Mouse (Mus musculus) cerebellum, adult 2 months (tissue): ENCODE results near the gene Mylpf. TPM values are rescaled to one million over a fixed set of nuclear protein-coding genes. Genes with fewer than 3 reads are reported as not detected.

Experiments
- DNase-seq, 2 experiments: peaks; one replicate each; pipeline ENCODE4 v3.0.0; 2021
- H3K27ac ChIP-seq: fragments of 200-500 bp; 2 replicates; pipeline ENCODE4 v1.5.1; 2012; ENCODE audit warnings: low read length, control low read depth, inconsistent platforms; ENCODE audit not compliant: insufficient read depth
- H3K27me3 ChIP-seq: fragments of 200-500 bp; 2 replicates; pipeline ENCODE4 v1.6.1; 2012; ENCODE audit warnings: inconsistent platforms, mild to moderate bottlenecking, low read length, moderate library complexity; ENCODE audit not compliant: control insufficient read depth, insufficient read depth
- H3K4me1 ChIP-seq: fragments of 200-500 bp; 2 replicates; pipeline ENCODE4 v1.6.1; 2011; ENCODE audit warnings: low read length; ENCODE audit not compliant: control insufficient read depth, insufficient read depth
- H3K4me3 ChIP-seq: fragments of 200-500 bp; replicated peaks from 2 replicates; pipeline ENCODE3; 2011; ENCODE audit warnings: mild to moderate bottlenecking, low read depth, low read length, control low read depth; ENCODE audit not compliant: insufficient read depth
- CTCF ChIP-seq: fragments of 200-500 bp; IDR thresholded peaks from 2 replicates; pipeline ENCODE4 v1.5.1; 2011; ENCODE audit warnings: low read depth, mild to moderate bottlenecking, control low read depth, low read length, moderate library complexity, borderline replicate concordance; ENCODE audit not compliant: insufficient read depth
- POLR2A ChIP-seq: fragments of 200-500 bp; IDR thresholded peaks from 2 replicates; pipeline ENCODE4 v1.6.1; 2011; ENCODE audit warnings: low read length, control low read depth, borderline replicate concordance; ENCODE audit not compliant: insufficient read depth
- WGBS: fragments of 180-500 bp; shearing (Covaris S2); methylation state at CpG from one replicate; pipeline ENCODE4 v1.1.7; 2018; 5-methylcytosine and 5-hydroxymethylcytosine counted together
- polyA plus RNA-seq: library from polyadenylated mRNA; depleted of rRNA; stranded (reverse); fragments of >200 nt; gene quantifications from 2 replicates; pipeline ENCODE4 v1.2.3, GENCODE M21; 2012

The Mylpf gene
- polyA plus RNA-seq, 1 experiment = 3.0 TPM

DNA sequence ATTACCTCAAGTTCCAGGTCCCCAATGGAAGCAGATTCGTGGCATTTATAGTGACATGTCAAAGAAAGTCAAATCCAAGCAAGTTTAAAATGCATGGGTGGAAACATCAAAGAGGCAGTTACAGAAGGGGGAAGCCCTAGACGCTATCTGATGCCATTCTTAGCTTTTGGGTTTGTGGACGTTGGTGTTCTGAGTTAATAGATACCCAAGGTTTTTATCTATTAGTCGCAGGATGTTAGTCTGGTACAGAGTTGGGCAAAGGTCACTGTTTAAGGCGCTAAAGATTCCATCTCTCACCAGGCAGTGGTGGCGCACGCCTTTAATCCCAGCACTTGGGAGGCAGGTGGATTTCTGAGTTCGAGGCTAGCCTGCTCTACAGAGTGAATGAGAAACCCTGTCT lies 25.3 kb upstream of the Mylpf start:
- 81% methylated on average over 8 of the region's 8 CpGs for WGBS

DNA sequence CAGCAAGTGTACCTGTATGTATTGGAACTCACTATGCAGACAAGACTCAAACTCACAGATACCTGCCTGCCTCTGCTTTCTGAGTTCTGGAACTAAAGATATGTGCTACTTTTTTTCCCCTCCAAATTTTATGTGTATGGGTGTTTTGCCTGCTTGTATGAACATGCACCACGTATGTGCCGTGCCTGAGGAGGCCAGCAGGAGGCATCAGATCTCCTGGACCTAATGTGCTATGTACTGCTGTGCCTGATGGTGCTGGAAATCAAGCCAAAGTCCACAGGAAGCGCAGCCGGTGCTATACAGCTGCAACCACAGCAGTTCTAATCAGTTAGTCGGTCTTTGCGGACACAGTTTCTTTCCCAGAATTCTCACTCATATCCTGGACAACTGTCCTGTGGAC lies 24.9 kb upstream of the Mylpf start:
- TF ChIP-seq CTCF (no peak), POLR2A (no peak)
- no peak overlapping the region for H3K4me3 ChIP-seq
- H3K27me3 ChIP-seq = no peaks in the 10 kb centered on the region
- DNase-seq = no peak
- H3K27ac ChIP-seq = no peak overlapping the region
- 63% methylated on average over 6 of the region's 6 CpGs for WGBS
- no peaks in the 10 kb centered on the region for H3K4me1 ChIP-seq

More for the DNA sequence above, 25.3 kb upstream of the Mylpf start:
- Histone ChIP-seq H3K27me3 (no peaks in the 10 kb centered on the region), H3K4me3 (no peak overlapping the region), H3K4me1 (no peaks in the 10 kb centered on the region), H3K27ac (no peak overlapping the region)
- DNase-seq = no peak
- TF ChIP-seq POLR2A (no peak), CTCF (no peak)

DNA sequence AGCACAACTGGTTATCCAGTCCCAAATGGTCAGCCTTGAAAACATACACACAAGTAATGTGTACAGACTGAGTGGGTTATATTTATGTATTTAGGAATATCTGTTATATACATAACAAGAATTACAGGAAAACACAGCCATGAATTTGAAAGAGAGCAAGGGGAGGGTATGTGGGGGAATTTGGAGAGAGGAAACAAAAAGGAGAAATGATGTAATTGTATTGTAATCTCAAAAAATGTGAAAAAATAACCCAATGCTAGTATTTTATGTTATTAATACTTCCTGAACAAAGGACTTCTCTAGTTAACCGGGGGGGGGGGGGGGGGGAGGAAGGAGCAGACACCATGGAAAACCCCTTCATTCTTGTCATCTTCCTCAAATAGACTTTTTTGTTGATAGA lies 24.0 kb upstream of the Mylpf start:
- 42% methylated on average over 1 of the region's 1 CpGs for WGBS
- TF ChIP-seq POLR2A (no peak), CTCF (no peak)
- H3K4me3 ChIP-seq = no peak overlapping the region
- no peaks in the 10 kb centered on the region for H3K4me1 ChIP-seq
- no peak overlapping the region for H3K27ac ChIP-seq
- H3K27me3 ChIP-seq = no peaks in the 10 kb centered on the region
- no peak for DNase-seq

DNA sequence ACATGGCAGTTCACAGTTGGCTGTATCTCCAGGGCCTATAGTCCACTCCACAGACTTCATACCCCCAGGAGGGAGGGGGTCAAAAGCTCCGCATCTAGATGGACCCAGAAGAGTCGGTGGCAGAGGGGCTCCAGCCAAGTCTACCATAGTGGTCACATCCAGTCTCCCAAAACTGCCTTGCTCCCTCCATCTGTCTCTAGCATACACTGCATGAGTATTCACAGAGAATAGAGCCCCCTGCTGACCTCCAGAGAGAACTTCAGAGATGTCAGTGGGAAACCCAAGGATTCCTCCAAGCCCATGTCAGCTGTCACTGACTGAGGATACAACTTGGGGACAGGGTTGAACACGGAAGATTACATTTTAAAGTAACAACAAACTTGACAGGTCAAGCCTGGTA lies 23.1 kb upstream of the Mylpf start:
- TF ChIP-seq POLR2A (no peak), CTCF (no peak)
- Histone ChIP-seq H3K27ac (no peak overlapping the region), H3K4me3 (no peak overlapping the region), H3K27me3 (no peaks in the 10 kb centered on the region), H3K4me1 (no peaks in the 10 kb centered on the region)
- no peak for DNase-seq
- WGBS = 42% methylated on average over 3 of the region's 3 CpGs

DNA sequence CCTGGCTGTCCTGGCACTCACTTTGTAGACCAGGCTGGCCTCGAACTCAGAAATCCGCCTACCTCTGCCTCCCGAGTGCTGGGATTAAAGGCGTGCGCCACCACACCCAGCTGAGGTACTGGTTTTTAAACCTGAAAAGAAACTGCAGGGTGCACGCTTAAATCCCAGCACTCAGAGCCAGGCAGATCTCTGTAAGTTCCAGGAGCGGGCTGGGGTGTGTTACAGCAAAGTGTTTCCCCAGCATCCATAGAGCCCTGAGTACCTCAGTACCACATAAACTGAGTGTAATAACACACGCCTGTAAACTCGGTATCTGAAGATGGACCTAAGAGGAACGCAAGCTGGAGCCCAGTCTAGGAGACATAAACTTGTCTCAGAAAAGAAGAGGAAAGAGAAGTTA lies 21.3 kb upstream of the Mylpf start:
- TF ChIP-seq POLR2A = no peak
- TF ChIP-seq CTCF = no peak
- no peaks in the 10 kb centered on the region for H3K4me1 ChIP-seq
- H3K4me3 ChIP-seq = no peak overlapping the region
- H3K27me3 ChIP-seq = no peaks in the 10 kb centered on the region
- DNase-seq = no peak
- H3K27ac ChIP-seq = no peak overlapping the region
- 70% methylated on average over 10 of the region's 10 CpGs for WGBS

DNA sequence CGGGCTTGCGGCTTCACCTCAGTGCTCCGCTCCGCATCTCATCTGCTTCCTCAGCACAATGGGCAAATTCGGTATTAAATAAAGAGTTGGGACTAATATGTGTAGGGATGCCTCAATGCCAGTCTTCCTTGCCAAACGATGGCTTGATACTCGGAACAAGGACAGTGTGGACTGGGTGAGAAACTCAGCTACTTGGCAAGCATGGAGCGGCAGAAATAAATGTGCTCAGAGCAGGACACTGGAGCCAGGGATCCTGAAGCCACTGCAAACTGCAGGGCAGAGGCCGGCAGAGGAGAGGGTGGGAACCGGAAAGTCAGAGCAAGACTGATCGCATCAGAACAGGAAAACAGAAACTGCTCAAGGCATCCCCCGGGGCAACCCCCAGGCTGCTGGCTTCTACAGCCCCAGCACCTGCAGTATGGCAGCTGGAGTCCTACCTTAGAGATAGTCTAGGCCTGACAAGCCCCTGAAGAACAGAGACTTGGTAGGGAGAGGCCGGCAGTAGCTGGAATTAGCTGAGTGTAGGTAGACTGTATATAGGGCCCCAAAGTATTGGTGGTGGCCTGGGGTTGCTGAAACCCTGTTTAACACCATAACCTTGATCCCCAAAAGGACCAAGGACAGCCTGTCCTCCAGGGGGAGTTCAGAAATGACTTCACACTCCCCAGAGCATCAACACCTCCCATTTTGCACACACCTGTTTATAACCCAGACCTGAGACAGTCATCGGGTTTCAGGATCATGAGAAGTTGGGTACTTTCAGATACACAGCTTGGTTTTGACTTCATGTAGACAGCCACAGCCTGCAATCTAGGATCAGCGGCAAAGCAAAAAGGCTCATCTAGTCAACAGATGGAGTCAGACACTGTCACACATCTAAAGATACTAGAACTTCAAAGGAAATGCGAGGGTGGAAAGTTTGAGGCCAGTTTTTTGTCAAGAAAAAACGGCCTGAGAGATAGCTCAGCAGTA lies 20.1 kb upstream of the Mylpf start:
- H3K27me3 ChIP-seq = no peaks in the 10 kb centered on the region
- H3K27ac ChIP-seq = no peak overlapping the region
- WGBS = 80% methylated on average over 17 of the region's 17 CpGs
- no peak for DNase-seq
- H3K4me1 ChIP-seq = no peaks in the 10 kb centered on the region
- TF ChIP-seq POLR2A (no peak), CTCF (no peak)
- no peak overlapping the region for H3K4me3 ChIP-seq

DNA sequence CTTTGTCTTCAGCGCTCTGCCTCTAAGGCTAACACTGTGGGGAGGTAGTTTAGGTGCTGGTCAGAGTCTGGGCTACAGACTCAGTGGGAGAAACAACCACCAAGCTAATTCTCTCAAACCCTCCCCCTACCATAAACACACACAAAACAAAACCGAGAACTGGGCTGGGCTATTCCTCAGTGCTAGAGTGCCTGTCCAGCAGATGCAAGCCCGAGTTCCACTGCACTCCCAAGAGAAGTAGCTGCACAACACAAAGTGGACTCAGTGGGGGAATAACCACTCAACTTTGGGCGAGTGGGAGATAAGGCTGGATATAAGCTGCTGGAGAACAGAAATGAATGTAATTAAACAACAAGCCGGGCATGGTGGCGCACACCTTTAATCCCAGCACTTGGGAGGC lies 18.0 kb upstream of the Mylpf start:
- no peak for TF ChIP-seq POLR2A
- no peak for TF ChIP-seq CTCF
- Histone ChIP-seq H3K4me1 (peaks cover 10% of the 10 kb centered on the region), H3K4me3 (no peak overlapping the region), H3K27me3 (no peaks in the 10 kb centered on the region), H3K27ac (no peak overlapping the region)
- WGBS = 81% methylated on average over 6 of the region's 6 CpGs
- no peak for DNase-seq

DNA sequence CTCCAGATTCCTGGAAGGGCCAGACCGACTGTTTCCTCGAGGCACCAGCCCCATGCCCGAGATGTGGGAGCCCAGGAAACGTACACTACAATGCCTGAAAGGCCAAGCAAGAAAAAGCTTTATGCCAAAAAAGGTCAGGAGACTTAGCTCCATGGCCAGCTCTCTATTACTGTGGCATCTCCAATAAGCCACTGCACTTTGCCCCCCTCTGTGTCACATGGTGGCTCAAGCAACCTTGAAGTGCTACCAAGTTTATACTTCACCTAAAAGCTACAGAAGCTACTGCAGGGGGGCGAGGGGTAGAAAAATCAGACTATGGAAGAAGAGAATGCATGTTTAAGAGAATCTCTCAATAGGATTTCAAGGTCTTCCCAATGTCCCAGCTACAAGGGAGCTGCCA lies 15.7 kb upstream of the Mylpf start:
- no peak for DNase-seq
- H3K27me3 ChIP-seq = no peaks in the 10 kb centered on the region
- H3K4me1 ChIP-seq = peaks cover 14% of the 10 kb centered on the region
- TF ChIP-seq CTCF = no peak
- TF ChIP-seq POLR2A = no peak
- 93% methylated on average over 5 of the region's 5 CpGs for WGBS
- no peak overlapping the region for H3K27ac ChIP-seq
- H3K4me3 ChIP-seq = no peak overlapping the region
